ENCODE assay signal across 16 mouse cellular contexts in the genomic region with DNA sequence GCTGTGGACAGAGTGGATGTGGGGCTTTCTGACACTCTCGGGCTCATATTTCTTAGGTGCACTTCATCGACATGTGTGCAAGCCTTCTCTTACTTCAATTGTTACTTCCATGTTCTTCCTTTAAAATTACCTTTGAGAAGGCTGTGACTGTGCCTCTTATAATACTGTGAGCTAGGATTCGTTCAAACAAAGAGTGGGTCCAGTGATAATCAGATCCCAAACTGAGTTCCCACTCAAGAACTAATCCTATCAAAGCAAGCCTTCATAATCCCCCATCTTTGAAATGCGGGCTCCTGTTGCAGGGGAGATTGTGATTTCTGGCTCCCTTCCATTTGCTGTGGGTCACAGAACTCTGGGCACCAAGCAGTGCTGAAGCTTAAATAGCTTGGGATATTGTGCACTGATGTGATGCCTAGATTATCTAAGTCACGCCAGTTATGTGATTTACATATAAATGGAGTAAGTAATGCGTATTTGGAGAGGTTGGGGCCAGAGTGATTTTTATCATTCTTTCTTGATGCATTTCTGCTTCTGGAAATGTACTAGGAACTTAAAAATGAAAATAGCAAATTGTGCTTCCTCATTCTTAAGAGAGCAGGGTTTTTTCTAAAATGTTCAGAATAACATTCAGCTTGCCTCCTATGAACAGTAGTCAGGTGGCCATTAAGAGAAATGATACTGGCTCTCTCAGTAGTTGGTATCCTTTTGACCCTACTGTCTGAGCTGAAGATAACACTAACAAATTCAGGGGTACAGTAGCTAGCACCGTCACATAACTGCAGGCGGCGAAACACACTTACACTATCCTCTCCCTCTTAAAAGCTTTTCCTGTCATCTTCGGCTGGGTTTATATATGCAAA.
DNase-seq lines count a peak whose midpoint lies in the region; ATAC-seq and TF ChIP-seq lines count a peak whose summit lies in the region.
"Had no signal": no experiment of that assay in that cellular context is flagged by ENCODE, and none has a peak within 500 bp of the region (broad histone marks: within the 10 kb centered on the region; RNA-seq: fewer than 3 reads in every experiment).

No protein-coding gene starts in this region.

- H3K9me3 ChIP-seq in hindbrain, embryonic 11.5 days (ENCODE audit: control insufficient read depth, low read length), result no peaks in the 10 kb centered on the region
- H3K9me3 ChIP-seq in kidney, postnatal 0 days (replicated peaks; ENCODE audit: low read length), result no peaks in the 10 kb centered on the region
- H3K9me3 ChIP-seq: embryonic facial prominence, embryonic 15.5 days; limb, embryonic 12.5 days; stomach, embryonic 15.5 days had no signal

- no peaks in the 10 kb centered on the region for H3K4me1 ChIP-seq in hindbrain, embryonic 11.5 days (replicated peaks; ENCODE audit: control insufficient read depth, insufficient read depth, low read length)
- no peaks in the 10 kb centered on the region for H3K4me1 ChIP-seq in kidney, postnatal 0 days (replicated peaks; ENCODE audit: insufficient read depth, low read length)
- H3K4me1 ChIP-seq: embryonic facial prominence, embryonic 15.5 days; limb, embryonic 12.5 days; stomach, embryonic 15.5 days had no signal

- ATAC-seq in hindbrain, embryonic 11.5 days (ENCODE audit: low FRiP score), result peak; percentile 60
- peak; percentile 63; the same call in 1 of the 2 replicates for ATAC-seq in kidney, postnatal 0 days (replicated peaks; ENCODE audit: low FRiP score, low read depth)
- no peak for ATAC-seq in erythroid progenitor cell, adult 5-6 weeks (replicated peaks; ENCODE audit: low FRiP score, poor library complexity, severe bottlenecking)

- 65% methylated on average over 10 of the region's 10 CpGs for WGBS in hindbrain, embryonic 11.5 days
- 79% methylated on average over 10 of the region's 10 CpGs for whole genome bisulfite sequencing in kidney, postnatal 0 days

- no peak overlapping the region for H3K4me2 ChIP-seq in hindbrain, embryonic 11.5 days (replicated peaks; ENCODE audit: low read depth, low read length)
- H3K4me2 ChIP-seq in kidney, postnatal 0 days (ENCODE audit: low read length), result no peak overlapping the region
- H3K4me2 ChIP-seq: embryonic facial prominence, embryonic 15.5 days; heart, embryonic 11.5 days; limb, embryonic 12.5 days; stomach, embryonic 15.5 days had no signal

- H3K4me3 ChIP-seq in hindbrain, embryonic 11.5 days (ENCODE audit: low read depth, low read length), result no peak overlapping the region
- H3K4me3 ChIP-seq in kidney, postnatal 0 days (replicated peaks; ENCODE audit: low read depth, low read length), result no peak overlapping the region
- H3K4me3 ChIP-seq: embryonic facial prominence, embryonic 15.5 days; gastrocnemius, adult 2 months; limb, embryonic 12.5 days; stomach, embryonic 15.5 days had no signal

- intact Hi-C loops in left cerebral cortex, postnatal 4 days (cut with DNase I), result loop anchor here (5.0 kb wide), 1 partner anchor 348 kb away; the partner anchor contains the start of genes Gstcd and Ints12

- no peak for TF ChIP-seq CTCF in kidney, postnatal 0 days (IDR thresholded peaks at IDR 0.05; ENCODE audit: low read depth)

- H3K27me3 ChIP-seq in hindbrain, embryonic 11.5 days (ENCODE audit: control insufficient read depth, insufficient read depth, low read length), result no peaks in the 10 kb centered on the region
- no peaks in the 10 kb centered on the region for H3K27me3 ChIP-seq in kidney, postnatal 0 days (ENCODE audit: insufficient read depth, low read length)
- H3K27me3 ChIP-seq: embryonic facial prominence, embryonic 15.5 days; limb, embryonic 12.5 days; stomach, embryonic 15.5 days had no signal

- DNase-seq in retina, postnatal 1 day, result peak; percentile 70
- no peak for DNase-seq in retina, embryonic 14.5 days (ENCODE audit: low spot score)
- no peak for DNase-seq in hindbrain, embryonic 11.5 days (ENCODE audit: low spot score)
- peak; percentile 2 for DNase-seq in kidney, postnatal 0 days (ENCODE audit: low spot score)
- no peak for DNase-seq in cerebellum, postnatal 25 days
- DNase-seq in frontal cortex, postnatal 36 days (ENCODE audit: low spot score in 2 of 2), result no peak
- no peak for DNase-seq in left cerebral cortex, postnatal 4 days
- DNase-seq: adrenal gland, postnatal 14 days; cerebellum, adult 11-12 months; gastrocnemius, adult 2 months; lung, adult 18-20 months had no signal

- no peaks in the 10 kb centered on the region for H3K36me3 ChIP-seq in hindbrain, embryonic 11.5 days (ENCODE audit: control insufficient read depth, insufficient read depth, low read length)
- no peaks in the 10 kb centered on the region for H3K36me3 ChIP-seq in kidney, postnatal 0 days (ENCODE audit: insufficient read depth, low read length)
- H3K36me3 ChIP-seq: stomach, embryonic 15.5 days had no signal

- no peak overlapping the region for H3K27ac ChIP-seq in hindbrain, embryonic 11.5 days (ENCODE audit: low read depth, low read length)
- no peak overlapping the region for H3K27ac ChIP-seq in kidney, postnatal 0 days
- H3K27ac ChIP-seq: embryonic facial prominence, embryonic 15.5 days; gastrocnemius, adult 2 months; limb, embryonic 12.5 days; stomach, embryonic 15.5 days had no signal

- H3K9ac ChIP-seq in hindbrain, embryonic 11.5 days (ENCODE audit: low read depth, low read length), result no peak overlapping the region
- no peak overlapping the region for H3K9ac ChIP-seq in kidney, postnatal 0 days (ENCODE audit: low read depth, low read length)
- H3K9ac ChIP-seq: embryonic facial prominence, embryonic 15.5 days; limb, embryonic 12.5 days; stomach, embryonic 15.5 days had no signal

Comparison
In these comparisons a context has a peak if more than half of its experiments do, and no peak if none do; other contexts are left out.
1. DNase-seq: peak in retina, postnatal 1 day (single experiment) and kidney, postnatal 0 days (single experiment); none in retina, embryonic 14.5 days (single experiment), hindbrain, embryonic 11.5 days (single experiment), cerebellum, postnatal 25 days (0 of 2), frontal cortex, postnatal 36 days (0 of 2) and left cerebral cortex, postnatal 4 days (single experiment).